Mouse (Mus musculus): ENCODE measurements at regions not wholly inside any gene's neighbourhood (a gene's known extent, or its start where the extent isn't known, plus 50 kb on each side); places are given as distances from the start of the nearest gene placed in this dataset.

- no peak for DNase-seq (ENCODE audit: low read depth)
These were observed 52.7 kb downstream of the Phlda1 start for GRCm38 (mm10) chr10:111558675-111559340.

GRCm38 (mm10) chr10:111559341-111560246 lies 53.5 kb downstream of the Phlda1 start:
- DNase-seq (ENCODE audit: low read depth): peak; percentile 17

GRCm38 (mm10) chr10:111562628-111563027 lies 56.5 kb downstream of the Phlda1 start:
- DNase-seq (ENCODE audit: low read depth): no peak

- no peak for DNase-seq (ENCODE audit: low read depth)
These were observed 60.8 kb downstream of the Phlda1 start for GRCm38 (mm10) chr10:111566873-111567381.

- no peak for DNase-seq (ENCODE audit: low read depth)
These were observed 64.6 kb downstream of the Phlda1 start for GRCm38 (mm10) chr10:111570501-111571258.

GRCm38 (mm10) chr10:111574231-111574630 lies 68.1 kb downstream of the Phlda1 start:
- peak; percentile 22 for DNase-seq (ENCODE audit: low read depth)

GRCm38 (mm10) chr10:111574812-111575211 lies 68.7 kb downstream of the Phlda1 start:
- DNase-seq (ENCODE audit: low read depth): peak; percentile 26

- no peak for DNase-seq (ENCODE audit: low read depth)
These were observed 69.2 kb downstream of the Phlda1 start for GRCm38 (mm10) chr10:111575256-111575655.

- DNase-seq (ENCODE audit: low read depth): peak; percentile 94
These were observed 69.8 kb downstream of the Phlda1 start for GRCm38 (mm10) chr10:111575926-111576325.

- DNase-seq (ENCODE audit: low read depth): no peak
These were observed 70.4 kb downstream of the Phlda1 start for GRCm38 (mm10) chr10:111576395-111577069.

GRCm38 (mm10) chr10:111578536-111578935 lies 72.5 kb downstream of the Phlda1 start:
- no peak for DNase-seq (ENCODE audit: low read depth)

- no peak for DNase-seq (ENCODE audit: low read depth)
These were observed 73.4 kb downstream of the Phlda1 start for GRCm38 (mm10) chr10:111579481-111579880.

GRCm38 (mm10) chr10:111580401-111581100 lies 74.5 kb downstream of the Phlda1 start:
- no peak for DNase-seq (ENCODE audit: low read depth)

- DNase-seq (ENCODE audit: low read depth): no peak
These were observed 75.8 kb downstream of the Phlda1 start for GRCm38 (mm10) chr10:111581847-111582246.

- no peak for DNase-seq (ENCODE audit: low read depth)
These were observed 76.4 kb downstream of the Phlda1 start for GRCm38 (mm10) chr10:111582321-111583123.

- peak; percentile 68 for DNase-seq (ENCODE audit: low read depth)
These were observed 77.1 kb downstream of the Phlda1 start for GRCm38 (mm10) chr10:111583124-111583743.

- peak; percentile 86 for DNase-seq (ENCODE audit: low read depth)
These were observed 77.7 kb downstream of the Phlda1 start for GRCm38 (mm10) chr10:111583744-111584152.

GRCm38 (mm10) chr10:111587891-111588611 lies 82.0 kb downstream of the Phlda1 start:
- peak; percentile 63 for DNase-seq (ENCODE audit: low read depth)

- DNase-seq (ENCODE audit: low read depth): no peak
These were observed 83.1 kb downstream of the Phlda1 start for GRCm38 (mm10) chr10:111589186-111589585.
